Mouse (Mus musculus) midbrain, embryonic 16.5 days (tissue): ENCODE results near the gene Synj1. TPM values are rescaled to one million over a fixed set of nuclear protein-coding genes. Genes with fewer than 3 reads are reported as not detected.

Source experiments
- ATAC-seq: fragments of 200-750 bp; cut with Nextera tagmentation; 2 replicates; pipeline ENCODE4 v1.8.0; 2017; ENCODE audit warnings: moderate TSS enrichment
- H3K27ac ChIP-seq: fragments of 300-500 bp; sonication (generic); 2 replicates; pipeline ENCODE4 v1.5.1; 2014; ENCODE audit warnings: mild to moderate bottlenecking, low read length, mixed read lengths
- H3K27me3 ChIP-seq: fragments of 300-500 bp; sonication (generic); 2 replicates; pipeline ENCODE4 v1.6.1; 2014; ENCODE audit warnings: low read depth, low read length, mixed read lengths; ENCODE audit not compliant: control insufficient read depth, insufficient read depth
- H3K36me3 ChIP-seq: fragments of 300-500 bp; sonication (generic); 2 replicates; pipeline ENCODE4 v1.6.1; 2014; ENCODE audit warnings: mild to moderate bottlenecking, low read length, moderate library complexity, mixed read lengths; ENCODE audit not compliant: control insufficient read depth, insufficient read depth
- H3K4me1 ChIP-seq: fragments of 300-500 bp; sonication (generic); 2 replicates; pipeline ENCODE4 v1.6.1; 2014; ENCODE audit warnings: mild to moderate bottlenecking, low read length, mixed read lengths; ENCODE audit not compliant: control insufficient read depth, insufficient read depth
- H3K4me2 ChIP-seq: fragments of 300-500 bp; sonication (generic); 2 replicates; pipeline ENCODE4 v1.6.1; 2014; ENCODE audit warnings: mild to moderate bottlenecking, low read length, mixed read lengths
- H3K4me3 ChIP-seq: fragments of 300-500 bp; sonication (generic); 2 replicates; pipeline ENCODE4 v1.5.1; 2014; ENCODE audit warnings: low read depth, mild to moderate bottlenecking, low read length, moderate library complexity, mixed read lengths
- H3K9ac ChIP-seq: fragments of 300-500 bp; sonication (generic); 2 replicates; pipeline ENCODE4 v1.6.1; 2014; ENCODE audit warnings: low read depth, low read length, mixed read lengths
- H3K9me3 ChIP-seq: fragments of 300-500 bp; sonication (generic); replicated peaks from 2 replicates; pipeline ENCODE4 v1.6.1; 2014; ENCODE audit warnings: mild to moderate bottlenecking, low read length, mixed read lengths; ENCODE audit not compliant: control insufficient read depth, poor library complexity, severe bottlenecking
- WGBS: fragments of 180-500 bp; shearing (Covaris S2); extraction: QIAGEN DNeasy Blood & Tissue Kit; methylation state at CpG from one replicate; pipeline ENCODE4 v1.1.7; 2014; 5-methylcytosine and 5-hydroxymethylcytosine counted together
- polyA plus RNA-seq: library from polyadenylated mRNA; unstranded; fragments of >200 nt; fragmentation: Nextera tagmentation; extraction: Ambion mirVana; gene quantifications from 2 replicates; pipeline ENCODE4 v1.2.1, GENCODE M21; 2015

The Synj1 gene
- polyA plus RNA-seq, 1 experiment from 2014 or later, result 55.7 TPM

DNA sequence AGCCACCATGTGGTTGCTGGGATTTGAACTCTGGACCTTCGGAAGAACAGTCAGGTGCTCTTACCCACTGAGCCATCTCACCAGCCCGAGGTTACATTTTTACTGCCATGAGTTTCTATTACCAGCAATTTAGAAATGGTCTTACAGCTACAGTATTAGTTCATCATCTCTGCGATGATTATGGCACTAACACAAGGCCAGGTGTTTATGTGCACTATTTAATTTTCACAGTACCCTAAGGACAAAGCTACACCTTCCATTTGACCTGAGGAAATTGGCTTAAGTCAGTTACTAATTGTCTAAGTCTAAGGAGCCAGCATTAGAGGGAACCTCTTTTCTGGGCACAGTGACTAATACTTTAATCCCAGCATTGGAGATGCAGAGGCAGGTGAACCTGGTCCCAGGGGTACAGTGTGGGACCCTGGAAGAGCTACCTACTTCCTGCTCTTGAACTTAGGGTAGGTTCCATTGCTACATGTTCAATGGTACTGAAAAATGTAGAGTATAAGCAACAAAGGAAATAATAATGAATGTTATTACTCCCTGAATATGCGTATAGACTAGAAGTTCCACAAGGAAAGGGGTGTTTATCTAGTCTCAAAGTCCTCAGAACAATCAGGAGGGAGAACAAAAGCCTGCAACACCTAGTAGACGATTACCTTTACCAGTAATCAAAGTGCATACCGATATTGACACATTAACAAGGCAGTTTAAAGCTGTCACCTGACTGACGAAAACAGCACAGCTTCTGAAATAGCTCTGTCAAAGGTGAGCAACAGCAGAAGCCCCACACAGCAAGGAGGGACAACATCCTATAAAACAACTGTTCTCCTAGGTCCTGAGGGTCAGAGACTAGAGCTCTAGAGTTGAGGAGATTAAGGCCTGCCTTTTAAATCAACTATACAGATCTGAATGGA, 14.5 kb downstream of the Synj1 start:
- Histone ChIP-seq H3K27me3 (no peaks in the 10 kb centered on the region), H3K9ac (no peak overlapping the region), H3K36me3 (no peaks in the 10 kb centered on the region), H3K4me1 (peaks cover 3% of the 10 kb centered on the region; the same call in 1 of the 2 replicates), H3K4me3 (no peak overlapping the region), H3K27ac (no peak overlapping the region), H3K9me3 (no peaks in the 10 kb centered on the region), H3K4me2 (no peak overlapping the region)
- ATAC-seq, result no peak
- WGBS, result 91% methylated on average over 7 of the region's 7 CpGs

DNA sequence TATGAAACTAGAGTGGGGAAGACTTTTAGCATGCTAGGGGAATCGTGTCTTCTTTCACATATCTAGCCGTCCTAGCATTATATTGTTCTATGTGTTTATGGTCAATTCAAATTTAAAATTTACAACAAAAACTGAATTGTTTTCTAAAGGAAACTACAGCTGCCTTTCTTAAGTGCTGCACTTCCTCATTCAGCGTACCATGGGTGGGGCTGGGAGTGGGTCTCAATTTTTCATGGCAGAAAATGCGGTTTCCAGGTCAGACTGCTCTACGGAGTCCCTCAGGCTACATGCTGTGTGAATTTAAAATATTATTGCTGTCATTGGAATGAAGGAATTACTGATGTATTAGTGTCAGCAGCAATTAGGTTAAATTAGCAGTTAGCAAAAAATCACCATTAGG, 15.6 kb downstream of the Synj1 start:
- no peak overlapping the region for H3K9ac ChIP-seq
- peaks cover 3% of the 10 kb centered on the region; the same call in 1 of the 2 replicates for H3K4me1 ChIP-seq
- WGBS, result 80% methylated on average over 5 of the region's 5 CpGs
- peaks cover 8% of the 10 kb centered on the region for H3K36me3 ChIP-seq
- no peaks in the 10 kb centered on the region for H3K27me3 ChIP-seq
- no peak overlapping the region for H3K4me2 ChIP-seq
- no peaks in the 10 kb centered on the region for H3K9me3 ChIP-seq
- no peak for ATAC-seq
- no peak overlapping the region for H3K27ac ChIP-seq
- no peak overlapping the region for H3K4me3 ChIP-seq

DNA sequence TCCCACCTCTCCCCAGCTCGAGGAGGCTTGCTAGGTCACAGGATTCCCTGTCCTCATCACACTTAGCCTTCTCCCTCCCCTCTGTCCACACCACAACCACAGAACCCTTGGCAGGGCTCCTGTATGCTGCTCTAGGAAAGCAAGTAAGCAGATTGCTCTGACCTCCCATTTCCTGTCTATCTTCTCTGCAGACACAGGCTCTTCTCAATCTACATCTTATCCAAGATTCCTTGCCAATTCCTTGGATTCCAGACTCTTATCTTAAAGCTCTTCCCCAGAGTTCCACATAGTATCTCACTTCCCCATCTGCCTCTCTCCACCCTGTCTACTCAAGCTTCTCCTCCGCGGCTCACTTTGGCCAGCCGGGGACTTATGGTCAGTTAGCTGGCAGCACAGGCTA, 16.1 kb downstream of the Synj1 start:
- peaks cover 3% of the 10 kb centered on the region; the same call in 1 of the 2 replicates for H3K4me1 ChIP-seq
- H3K27ac ChIP-seq, result no peak overlapping the region
- WGBS, result 80% methylated on average over 4 of the region's 4 CpGs
- H3K9me3 ChIP-seq, result no peaks in the 10 kb centered on the region
- H3K27me3 ChIP-seq, result no peaks in the 10 kb centered on the region
- H3K9ac ChIP-seq, result no peak overlapping the region
- H3K4me2 ChIP-seq, result no peak overlapping the region
- peaks cover 8% of the 10 kb centered on the region for H3K36me3 ChIP-seq
- H3K4me3 ChIP-seq, result no peak overlapping the region
- no peak for ATAC-seq

DNA sequence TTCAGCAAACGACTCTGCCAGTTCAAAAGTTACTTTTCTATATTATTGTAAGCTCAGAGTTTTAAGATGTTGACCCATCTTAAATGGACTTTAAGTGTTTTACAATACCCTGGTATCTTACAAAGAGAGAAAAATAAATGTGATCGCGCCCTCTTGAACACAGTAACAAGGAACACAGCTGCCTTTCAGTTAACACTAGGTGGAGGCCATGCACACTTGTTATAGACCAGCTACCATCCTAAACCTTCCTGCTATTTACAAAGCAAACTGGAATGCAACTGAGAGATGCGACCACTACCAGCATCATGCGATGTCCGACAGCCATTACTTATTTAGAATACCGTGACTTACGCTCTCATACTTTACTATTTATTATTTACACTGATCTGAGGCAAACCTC, 21.9 kb downstream of the Synj1 start:
- Histone ChIP-seq H3K9ac (no peak overlapping the region), H3K27ac (no peak overlapping the region), H3K27me3 (no peaks in the 10 kb centered on the region), H3K4me2 (no peak overlapping the region), H3K9me3 (no peaks in the 10 kb centered on the region), H3K4me3 (no peak overlapping the region), H3K4me1 (no peaks in the 10 kb centered on the region), H3K36me3 (peaks cover 16% of the 10 kb centered on the region)
- WGBS, result 95% methylated on average over 8 of the region's 8 CpGs
- ATAC-seq, result no peak

DNA sequence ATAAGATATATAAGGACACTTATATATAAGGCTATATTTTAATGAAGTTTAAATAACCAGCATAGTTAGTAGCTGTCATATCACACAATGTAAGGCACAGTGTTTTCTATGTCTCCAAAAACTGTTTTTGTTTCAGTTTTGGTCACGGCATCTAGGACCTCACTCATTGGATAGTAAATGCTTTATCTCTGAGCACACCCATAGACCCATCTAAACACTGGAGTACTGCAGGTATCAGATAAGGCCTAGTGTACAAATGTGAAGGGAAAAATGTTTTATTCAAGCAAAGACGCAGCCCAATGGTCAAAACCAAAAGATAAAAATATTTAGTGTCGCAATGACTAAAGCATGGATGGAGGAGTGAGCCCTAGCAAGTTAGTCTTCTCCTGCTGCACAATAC, 22.4 kb downstream of the Synj1 start:
- Histone ChIP-seq H3K9me3 (no peaks in the 10 kb centered on the region), H3K27me3 (no peaks in the 10 kb centered on the region), H3K9ac (no peak overlapping the region), H3K4me1 (no peaks in the 10 kb centered on the region), H3K4me3 (no peak overlapping the region), H3K27ac (no peak overlapping the region), H3K36me3 (peaks cover 16% of the 10 kb centered on the region), H3K4me2 (no peak overlapping the region)
- ATAC-seq, result no peak
- WGBS, result 90% methylated on average over 3 of the region's 3 CpGs

DNA sequence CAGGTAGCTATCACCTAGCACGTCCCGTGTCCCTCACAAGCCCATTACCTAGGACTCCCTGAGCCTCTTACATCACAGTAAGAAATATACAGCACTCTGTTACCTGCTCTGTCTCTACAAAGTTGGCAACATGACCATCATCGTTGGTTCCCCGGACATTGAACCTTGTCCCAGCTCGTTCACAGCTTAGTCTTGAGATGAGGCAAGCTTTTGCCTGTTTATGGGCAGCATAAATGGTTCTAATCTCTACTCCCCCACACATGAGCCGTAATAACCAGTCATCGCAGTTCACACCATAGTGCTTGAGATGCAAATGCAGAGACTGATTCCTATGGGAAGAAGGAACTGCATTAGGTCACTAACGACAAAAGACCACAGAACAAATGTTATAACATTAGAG, 23.1 kb downstream of the Synj1 start:
- H3K9me3 ChIP-seq, result no peaks in the 10 kb centered on the region
- no peaks in the 10 kb centered on the region for H3K27me3 ChIP-seq
- no peak for ATAC-seq
- 91% methylated on average over 8 of the region's 8 CpGs for WGBS
- H3K27ac ChIP-seq, result no peak overlapping the region
- no peaks in the 10 kb centered on the region for H3K4me1 ChIP-seq
- no peak overlapping the region for H3K9ac ChIP-seq
- H3K4me3 ChIP-seq, result no peak overlapping the region
- no peak overlapping the region for H3K4me2 ChIP-seq
- peaks cover 16% of the 10 kb centered on the region for H3K36me3 ChIP-seq

DNA sequence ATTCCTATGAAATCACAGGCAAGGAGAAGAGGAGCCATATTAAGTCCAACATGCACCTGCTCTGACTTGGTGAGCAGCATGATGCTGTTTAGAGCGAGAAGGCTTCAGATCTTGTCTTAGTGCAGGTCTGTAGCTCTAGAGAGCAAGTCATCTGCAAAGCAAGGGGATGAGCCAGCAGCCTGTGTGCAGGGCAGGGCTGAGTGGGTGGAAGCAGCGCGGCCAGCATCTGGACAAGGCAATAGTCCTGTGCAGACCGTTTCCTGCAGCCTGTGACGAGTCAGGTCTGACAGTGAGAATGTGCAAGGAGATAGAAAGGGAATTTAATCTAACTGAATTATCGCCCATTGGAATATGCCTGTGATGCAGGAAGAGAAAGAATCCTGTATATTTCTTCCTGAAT, 40.1 kb downstream of the Synj1 start:
- H3K4me1 ChIP-seq, result no peaks in the 10 kb centered on the region
- no peaks in the 10 kb centered on the region for H3K27me3 ChIP-seq
- peaks cover 17% of the 10 kb centered on the region for H3K36me3 ChIP-seq
- no peak overlapping the region for H3K4me2 ChIP-seq
- H3K9me3 ChIP-seq, result no peaks in the 10 kb centered on the region
- no peak overlapping the region for H3K9ac ChIP-seq
- no peak for ATAC-seq
- H3K4me3 ChIP-seq, result no peak overlapping the region
- 94% methylated on average over 6 of the region's 6 CpGs for WGBS
- H3K27ac ChIP-seq, result no peak overlapping the region

DNA sequence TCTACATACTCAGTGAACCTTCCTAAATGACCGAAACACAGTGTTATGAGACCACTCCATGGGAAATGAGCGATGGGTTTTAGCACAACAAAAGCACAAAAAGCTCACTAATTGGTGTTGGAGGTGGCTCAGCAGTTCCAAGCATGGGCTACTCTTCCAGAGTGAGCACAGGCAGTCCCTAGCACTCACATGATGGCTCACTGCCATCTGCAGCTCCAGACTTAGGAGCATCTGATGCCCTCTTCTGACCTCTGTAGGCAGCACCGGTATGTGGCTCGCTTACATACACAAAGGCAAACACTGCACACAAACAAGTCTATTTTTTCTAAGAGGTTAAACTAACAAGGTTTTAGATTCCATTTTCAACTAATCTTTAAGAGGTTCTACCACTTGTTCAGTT, 44.9 kb downstream of the Synj1 start:
- Histone ChIP-seq H3K36me3 (peaks cover 29% of the 10 kb centered on the region), H3K4me1 (no peaks in the 10 kb centered on the region)
- no peak for ATAC-seq

DNA sequence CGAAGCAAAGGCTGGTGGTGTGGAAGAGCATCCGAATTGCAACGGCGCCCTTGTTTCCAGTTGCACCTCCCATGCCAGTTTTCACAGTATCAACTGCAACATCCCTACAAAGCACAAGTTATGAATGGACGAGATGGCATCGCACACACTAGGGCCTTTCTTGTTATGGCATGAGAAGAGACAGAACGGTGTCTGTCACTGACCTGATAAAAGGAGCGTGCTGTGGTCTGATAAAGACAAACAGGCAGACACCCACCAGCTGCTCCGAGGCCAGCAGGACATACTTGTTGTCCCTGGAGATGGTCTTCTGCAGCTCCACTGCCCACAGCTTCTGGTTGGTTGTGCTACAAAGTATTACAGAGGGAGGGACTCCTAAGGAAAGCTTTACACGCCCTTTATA, 46.8 kb downstream of the Synj1 start:
- Histone ChIP-seq H3K4me1 (no peaks in the 10 kb centered on the region), H3K4me3 (no peak overlapping the region), H3K4me2 (no peak overlapping the region), H3K27me3 (no peaks in the 10 kb centered on the region), H3K36me3 (peaks cover 23% of the 10 kb centered on the region), H3K9me3 (no peaks in the 10 kb centered on the region), H3K27ac (no peak overlapping the region), H3K9ac (no peak overlapping the region)
- no peak for ATAC-seq
- 91% methylated on average over 10 of the region's 10 CpGs for WGBS

More for the DNA sequence above, 44.9 kb downstream of the Synj1 start:
- WGBS, result 88% methylated on average over 4 of the region's 4 CpGs
- Histone ChIP-seq H3K9me3 (no peaks in the 10 kb centered on the region), H3K4me3 (no peak overlapping the region), H3K9ac (no peak overlapping the region), H3K27me3 (no peaks in the 10 kb centered on the region), H3K27ac (no peak overlapping the region), H3K4me2 (no peak overlapping the region)
